Mouse (Mus musculus) cerebellum, postnatal 14 days (tissue): ENCODE data around the gene Gphn.
"Not testable (repeated sequence)": the region's sequence is repeated elsewhere in the genome, so short reads cannot be mapped to it uniquely, and the experiment has no call there.

Experiments used
- DNase-seq, 2 experiments: peaks; one replicate each; pipeline ENCODE4 v3.0.0; 2021; ENCODE audit warnings: mixed read lengths in 2 of 2

Gphn gene

DNA sequence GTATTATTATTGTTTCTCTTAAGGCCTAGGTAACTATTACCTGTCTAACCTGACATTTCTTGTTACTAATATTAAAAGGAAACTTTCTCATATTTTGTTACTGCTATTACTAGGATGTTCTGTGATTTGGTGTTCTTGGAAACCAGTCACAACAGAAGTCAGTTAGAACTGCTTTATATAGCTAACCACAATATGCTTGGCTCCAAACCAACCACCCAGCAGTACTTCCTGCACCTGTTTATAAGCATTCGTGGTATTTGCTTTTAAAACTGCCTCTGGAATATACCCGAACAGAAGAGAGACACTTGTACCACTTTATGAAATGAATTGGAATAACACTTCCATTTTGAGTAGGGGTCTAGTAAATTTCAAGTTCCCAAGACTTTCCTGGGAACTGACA lies 130.3 kb downstream of the Gphn start:
- DNase-seq = peak in 1 of 2 experiments; percentile 28

DNA sequence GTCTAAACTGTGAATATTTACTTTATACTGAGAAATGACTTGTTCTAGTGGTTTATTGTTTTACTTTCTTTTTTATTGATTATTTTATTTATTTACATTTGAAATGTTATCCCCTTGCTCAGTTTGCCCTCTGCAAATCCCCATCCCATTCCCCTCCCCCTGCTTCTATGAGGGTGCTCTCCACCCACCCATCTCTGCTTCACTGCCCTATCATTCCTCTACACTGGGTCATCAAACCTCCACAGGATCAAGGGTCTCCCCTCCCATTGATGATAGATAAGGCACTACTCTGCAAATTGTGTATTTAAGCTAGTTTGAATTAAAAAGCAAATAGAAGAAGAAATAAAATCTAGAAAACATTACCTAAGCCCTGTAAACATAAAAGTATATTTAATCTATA lies 163.1 kb downstream of the Gphn start:
- no peak for DNase-seq

DNA sequence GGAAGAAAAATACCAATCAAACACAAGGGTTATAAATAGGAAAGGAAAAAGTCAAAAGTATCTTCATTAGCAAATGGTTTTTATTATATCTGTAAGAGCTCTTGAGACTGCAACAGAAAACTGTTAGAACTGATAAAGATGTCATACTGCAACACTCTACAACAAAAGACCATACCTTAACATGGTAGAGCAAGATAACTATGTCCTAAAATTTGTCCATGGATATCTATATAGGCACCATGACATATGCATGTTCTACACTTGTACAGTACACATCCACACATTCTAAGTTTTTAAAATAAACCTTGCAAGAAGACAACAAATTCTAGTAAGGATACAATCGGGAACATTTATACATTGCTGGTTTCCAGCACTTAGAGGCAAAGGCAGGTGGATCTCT lies 169.1 kb downstream of the Gphn start:
- no peak for DNase-seq

DNA sequence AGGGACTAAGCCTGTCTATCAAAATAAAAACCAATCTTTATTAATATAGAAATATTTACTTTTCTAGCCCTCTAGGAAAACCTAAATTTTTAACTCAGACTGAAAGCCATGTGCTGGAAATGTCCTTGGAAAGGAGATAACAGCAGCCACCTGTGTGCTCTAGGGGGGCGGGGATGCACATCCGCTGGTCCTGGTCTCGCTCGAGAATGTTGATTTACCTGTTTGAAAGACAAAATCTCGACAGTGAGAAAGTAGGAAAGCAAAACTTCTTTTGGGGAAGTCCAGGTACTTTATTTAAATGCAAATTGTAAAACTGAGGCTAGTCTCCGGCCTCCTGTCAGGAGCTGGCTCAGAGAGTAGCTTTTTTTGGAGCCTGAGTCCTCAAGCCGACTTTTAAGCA lies 181.3 kb downstream of the Gphn start:
- DNase-seq = not testable (repeated sequence)

DNA sequence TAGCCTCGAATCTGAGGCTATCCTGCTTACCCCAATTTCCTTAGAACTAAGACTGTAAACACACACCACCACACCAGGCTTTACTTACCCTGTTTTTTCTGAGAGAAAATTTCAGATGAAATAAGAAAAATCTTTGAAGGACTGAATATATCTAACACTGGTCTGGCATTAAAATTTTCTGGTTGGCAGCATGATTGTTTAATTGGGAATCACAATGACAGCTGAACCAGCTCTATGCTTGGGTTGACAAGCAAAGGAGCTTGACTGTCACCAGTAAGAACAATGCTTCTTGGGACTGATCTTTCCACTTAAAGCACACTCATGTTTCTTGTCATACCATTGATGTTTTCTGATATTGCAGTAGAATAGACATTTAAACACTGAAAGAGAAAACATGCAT lies 296.0 kb downstream of the Gphn start:
- DNase-seq = no peak

DNA sequence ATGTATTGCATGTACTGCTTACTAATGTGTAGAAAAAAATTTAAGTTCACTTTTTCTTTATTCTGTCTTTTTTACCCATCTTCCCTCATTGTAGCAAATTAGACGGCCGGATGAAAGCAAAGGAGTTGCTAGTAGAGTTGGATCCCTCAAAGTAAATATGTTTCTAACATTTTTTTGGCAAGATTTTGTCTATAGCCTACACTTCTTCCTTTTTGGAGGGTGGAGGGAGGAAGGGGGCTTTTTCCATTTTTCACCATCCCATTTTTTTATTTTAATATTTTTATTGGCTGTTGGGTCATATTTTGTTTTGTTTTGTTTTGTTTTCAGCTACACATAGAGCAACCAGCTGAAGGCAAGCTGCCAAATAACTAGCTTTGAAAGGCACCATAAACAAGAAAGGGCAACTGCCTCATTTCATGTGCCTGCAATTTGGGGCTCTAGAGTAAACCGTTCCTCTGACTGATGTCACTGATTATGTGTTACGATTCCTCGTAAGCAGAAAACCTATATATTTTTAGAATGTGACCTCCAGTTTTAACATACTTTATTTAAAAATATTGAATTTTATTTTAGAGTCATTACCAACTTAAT lies 296.7 kb downstream of the Gphn start:
- DNase-seq = peak in 1 of 2 experiments; percentile 5

DNA sequence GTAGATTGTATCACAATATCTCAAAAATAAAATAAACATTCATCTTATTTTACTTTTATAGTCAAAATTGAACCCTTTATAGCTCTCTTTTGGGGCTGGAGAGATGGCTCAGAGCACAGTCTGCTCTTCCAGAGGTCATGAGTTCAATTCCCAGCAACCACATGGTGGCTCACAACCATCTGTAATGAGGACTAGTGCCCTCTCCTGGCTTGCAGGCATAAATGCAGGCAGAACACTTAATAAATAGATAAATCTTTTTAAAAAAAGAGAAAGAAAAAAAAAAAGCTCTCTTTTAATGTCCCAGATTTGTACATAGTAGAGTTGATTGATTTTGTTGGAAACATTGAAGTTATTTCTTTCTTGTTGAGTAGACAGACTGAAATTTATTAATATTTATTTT lies 311.4 kb downstream of the Gphn start:
- DNase-seq = not testable (repeated sequence)

DNA sequence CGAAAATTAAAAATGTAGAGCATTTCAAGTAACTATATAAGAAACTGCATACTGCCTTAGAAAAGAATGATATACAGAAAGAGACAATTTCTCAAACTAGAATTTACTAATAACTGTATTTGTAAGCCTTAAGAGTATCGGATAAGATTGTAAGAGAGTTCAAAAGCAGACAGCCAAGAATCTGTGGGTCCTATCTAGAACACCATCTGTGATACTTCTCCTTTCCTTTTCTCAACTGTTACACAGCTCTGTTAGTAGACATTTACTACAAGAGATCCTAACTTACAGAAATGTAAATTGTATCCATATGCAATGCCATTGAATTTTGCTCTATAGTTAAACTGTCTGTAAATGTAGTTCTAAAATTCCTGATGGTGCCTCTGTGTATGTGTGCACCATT lies 324.7 kb downstream of the Gphn start:
- no peak for DNase-seq

DNA sequence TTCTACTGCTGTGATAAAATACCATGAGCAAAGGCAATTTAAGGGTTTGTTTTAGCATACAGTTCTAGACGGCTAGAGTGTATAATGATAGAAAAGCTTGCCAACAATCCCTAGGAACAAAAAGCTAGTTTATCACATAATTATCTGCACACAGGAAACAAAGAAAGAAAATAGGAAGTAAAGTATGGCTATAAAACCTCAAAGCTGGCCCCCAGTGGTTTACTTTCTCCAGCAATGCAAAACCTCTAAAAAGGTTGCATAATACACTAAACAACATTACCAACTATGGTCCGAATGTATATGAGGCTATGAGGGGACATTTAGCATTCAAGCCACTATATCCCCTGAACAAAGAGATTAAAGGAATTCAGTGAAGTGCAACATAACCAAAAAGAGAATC lies 405.6 kb downstream of the Gphn start:
- no peak for DNase-seq

DNA sequence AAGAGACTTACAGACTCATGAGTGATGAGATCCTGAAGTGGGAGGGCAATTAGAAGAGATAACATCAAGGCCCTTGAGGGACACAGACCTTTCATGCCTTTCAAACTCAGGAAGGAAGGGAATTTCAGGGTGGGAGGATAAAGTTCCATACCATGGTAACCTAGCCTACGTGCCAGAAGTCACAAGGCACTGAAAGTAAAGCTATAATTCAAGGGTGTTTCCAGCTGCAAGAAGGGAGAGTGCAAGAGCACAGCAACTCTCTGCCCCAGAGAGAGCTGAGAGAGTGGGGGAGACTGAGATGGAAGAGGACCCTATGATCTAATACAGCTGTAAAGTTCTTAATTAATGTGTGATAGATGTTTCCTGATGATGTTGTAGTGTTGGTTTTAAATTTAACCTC lies 413.3 kb downstream of the Gphn start:
- no peak for DNase-seq

DNA sequence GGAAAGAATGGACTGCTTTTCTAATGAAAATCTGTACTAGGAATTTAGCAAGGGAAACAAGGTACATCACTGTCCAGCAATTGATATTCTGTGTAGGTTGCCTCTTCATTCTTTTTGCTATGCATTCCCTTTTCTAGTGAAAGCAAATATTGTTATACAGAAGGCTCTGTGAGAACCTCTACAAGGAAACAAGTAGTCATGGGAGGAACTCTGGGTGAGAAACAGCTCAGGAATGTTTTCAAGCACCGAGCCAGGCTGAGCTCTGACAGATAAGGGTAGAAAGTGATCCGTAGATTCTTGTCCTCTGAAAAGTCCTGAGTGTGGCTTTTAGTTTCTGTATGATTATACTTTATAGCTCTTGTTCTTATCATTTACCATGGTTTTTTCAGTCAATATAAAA lies 413.9 kb downstream of the Gphn start:
- no peak for DNase-seq

DNA sequence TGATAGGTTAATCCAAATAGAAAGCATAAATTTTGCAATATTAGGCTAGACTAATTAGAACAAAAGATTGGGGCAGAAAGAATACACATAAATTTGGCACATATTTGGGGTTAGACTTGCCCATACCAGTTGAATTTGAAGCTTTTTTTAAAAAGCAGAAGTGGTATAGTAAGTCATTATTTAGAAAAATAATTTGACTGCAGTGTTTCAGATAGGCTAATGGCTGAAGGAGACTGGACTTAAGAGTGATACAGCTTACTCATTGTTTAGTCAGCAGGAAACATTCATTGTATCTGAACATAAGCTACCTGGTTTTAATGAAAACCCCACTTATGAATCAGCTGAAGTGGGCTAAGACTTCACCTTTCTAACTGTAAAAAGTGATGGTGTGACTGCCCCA lies 415.0 kb downstream of the Gphn start:
- no peak for DNase-seq

DNA sequence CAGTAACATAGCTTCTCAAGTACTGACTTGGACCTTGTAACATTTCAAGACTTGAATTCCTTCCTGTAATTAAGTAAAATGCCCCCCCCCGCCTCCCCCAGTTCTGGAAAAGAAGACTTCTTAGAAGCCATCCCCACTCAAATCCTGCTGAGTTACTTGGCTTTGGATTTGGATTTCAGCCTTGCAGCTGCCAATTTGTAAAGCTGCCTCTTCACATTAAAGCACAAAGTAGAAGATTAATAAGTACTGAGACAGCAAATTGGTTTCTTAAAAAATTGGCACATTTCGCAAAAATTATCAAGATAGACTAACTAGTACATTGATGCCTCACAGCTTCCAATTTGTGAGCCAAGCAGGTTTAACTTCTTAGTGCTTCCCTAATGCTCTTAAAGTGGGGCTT lies 417.5 kb downstream of the Gphn start:
- DNase-seq = peak in 1 of 2 experiments; percentile 24

DNA sequence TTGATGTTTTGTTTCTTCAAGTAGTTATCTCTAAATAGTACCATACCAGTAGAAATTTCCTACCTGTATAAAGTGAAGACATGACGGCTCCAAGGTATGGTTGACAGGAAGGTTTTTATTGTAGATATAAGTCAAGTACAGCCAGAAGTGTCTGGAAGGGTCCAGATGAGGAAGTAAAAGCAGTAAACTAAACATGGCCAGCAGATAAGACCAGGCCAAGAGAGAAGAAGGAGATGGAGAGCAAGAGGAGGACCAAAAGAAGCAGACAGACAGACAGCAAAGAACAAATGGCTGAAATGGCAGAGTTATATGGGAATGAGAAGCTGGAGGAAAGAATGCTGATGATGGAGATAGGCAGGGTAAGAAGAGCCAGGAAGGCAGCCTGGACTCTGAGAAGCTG lies 419.1 kb downstream of the Gphn start:
- no peak for DNase-seq

DNA sequence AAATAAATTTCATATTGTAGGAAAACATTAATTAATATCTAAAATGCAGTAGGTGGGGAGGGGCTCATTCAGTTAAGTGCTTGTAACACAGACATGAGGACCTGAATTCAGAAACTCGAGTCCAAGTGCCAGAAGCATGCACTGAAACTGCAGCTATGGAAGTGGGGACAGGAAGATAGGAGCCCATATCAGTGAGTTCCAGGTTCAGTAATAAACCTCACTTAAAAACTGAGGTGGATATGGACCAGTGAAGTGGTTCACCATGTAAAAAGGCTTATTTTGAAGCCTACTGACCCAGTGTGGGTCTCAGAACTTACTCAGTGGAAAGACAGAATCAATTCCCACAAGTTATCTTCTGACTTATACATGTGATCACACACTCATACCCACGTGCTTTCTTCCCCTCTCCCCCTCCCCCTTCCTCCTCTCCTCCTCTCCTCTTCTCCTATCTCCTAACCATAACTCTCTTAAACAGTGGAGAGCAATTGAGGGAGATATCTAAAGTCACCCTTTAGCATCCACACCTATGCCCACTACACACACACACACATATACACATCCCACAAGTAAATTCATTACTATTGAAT lies 433.6 kb downstream of the Gphn start:
- no peak for DNase-seq

DNA sequence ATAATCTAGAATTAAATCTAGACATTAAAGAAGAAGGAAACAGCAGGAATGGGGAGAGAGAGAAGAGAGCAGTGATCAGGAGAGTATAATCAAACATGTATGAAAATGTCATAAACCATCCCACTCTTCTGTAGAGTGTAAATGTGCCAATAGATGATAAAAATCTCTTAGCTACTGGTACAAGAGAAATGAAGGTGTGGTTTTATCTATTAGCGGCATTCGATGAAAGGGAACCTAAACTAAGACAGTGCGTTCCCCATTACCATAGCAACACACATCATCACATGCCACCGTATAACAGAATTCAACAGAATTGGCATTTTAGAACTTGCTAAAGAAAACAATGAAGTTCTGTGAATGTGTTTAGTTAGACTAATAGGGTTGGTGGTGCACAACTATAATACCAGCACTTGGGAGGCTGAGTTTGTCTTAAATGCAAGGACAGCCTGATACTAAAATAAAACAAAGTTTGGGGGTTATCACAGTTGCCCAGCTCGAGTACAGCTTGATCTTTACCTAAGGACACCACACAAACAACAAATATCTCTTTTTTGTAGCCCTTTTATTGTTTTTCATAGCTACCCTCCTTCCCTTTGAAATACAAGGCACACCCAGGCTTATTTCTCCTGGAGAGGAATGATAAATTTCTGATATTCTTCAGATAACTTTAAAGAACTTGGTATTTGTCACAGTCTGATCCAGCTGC lies 452.1 kb downstream of the Gphn start:
- DNase-seq = no peak

DNA sequence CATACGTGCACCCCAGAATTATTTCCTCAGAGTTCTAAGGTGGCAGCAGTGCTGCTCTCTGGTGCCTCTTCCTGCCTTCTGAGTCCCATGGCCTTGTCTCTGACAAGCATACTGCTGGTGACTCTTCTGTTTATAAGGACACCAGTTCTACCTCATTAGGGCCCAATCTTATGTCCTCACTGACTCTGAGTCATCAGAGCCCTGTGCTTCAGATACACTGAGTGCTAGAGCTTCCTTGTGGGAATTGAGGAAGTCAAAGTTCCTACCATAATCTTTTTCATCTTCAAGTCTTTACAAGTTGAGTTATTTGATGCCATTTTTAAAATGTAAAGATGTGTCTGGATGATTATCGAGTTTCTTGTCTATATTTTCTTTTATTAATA lies 452.6 kb downstream of the Gphn start:
- DNase-seq = no peak

DNA sequence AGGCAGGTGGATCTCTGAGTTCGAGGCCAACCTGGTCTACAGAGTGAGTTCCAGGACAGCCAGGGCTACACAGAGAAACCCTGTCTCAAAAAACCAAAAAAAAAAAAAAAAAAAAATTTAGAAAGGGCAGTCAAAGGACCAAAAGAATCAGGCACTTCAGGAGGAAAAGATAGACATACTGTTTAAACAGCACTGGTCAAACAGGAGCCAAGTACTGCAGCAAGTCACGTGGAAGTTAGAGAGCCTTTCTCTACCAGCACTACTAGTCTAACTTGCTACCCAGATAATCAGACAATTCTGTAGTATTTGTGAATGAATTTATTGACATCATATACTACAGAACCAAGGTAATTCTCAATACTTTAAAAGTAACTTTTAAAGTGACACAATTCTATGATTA lies 454.9 kb downstream of the Gphn start:
- DNase-seq = no peak

DNA sequence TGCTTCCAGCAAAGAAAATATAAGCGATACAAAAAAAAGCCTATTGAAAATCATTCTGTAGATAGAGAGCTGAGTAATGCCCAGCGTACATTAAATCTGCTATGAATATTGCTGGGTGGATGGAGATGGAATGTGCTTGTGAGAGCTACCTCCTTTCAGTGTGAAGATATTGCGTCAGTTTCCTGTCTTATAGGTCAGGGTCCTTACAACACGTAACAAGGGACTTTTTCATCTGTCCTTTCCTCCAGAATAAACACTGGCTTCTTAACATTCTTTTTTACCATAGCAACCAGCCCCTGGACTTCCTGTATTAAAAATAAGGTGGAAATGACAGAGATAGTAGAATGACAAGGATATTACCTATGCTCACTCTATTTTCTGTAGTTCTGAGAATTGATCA lies 456.1 kb downstream of the Gphn start:
- no peak for DNase-seq

DNA sequence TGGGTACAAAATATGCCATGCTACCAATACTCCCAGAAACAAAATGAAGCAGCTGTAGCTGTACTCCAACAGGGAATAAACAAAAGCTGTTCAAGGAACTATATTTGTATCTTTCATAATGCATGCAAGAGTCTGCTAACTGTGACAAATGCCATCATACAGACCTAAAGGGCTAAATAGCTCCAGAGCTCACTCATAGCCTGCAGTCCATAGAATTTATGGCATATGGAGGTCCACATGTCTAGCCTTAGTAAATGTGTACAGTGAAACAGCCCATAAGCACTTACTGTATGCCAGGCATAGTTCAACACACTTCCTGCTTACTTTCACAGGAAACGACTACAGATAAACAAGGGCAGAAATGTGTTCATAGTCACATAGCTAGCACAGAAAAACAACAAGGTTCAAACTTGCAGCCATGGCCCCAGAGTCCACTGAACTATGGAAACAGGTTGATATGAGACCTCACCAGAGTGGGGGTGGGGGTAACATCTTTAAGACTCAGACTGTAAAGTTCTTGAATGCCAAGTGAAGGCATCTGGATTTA lies 459.6 kb downstream of the Gphn start:
- DNase-seq = no peak

DNA sequence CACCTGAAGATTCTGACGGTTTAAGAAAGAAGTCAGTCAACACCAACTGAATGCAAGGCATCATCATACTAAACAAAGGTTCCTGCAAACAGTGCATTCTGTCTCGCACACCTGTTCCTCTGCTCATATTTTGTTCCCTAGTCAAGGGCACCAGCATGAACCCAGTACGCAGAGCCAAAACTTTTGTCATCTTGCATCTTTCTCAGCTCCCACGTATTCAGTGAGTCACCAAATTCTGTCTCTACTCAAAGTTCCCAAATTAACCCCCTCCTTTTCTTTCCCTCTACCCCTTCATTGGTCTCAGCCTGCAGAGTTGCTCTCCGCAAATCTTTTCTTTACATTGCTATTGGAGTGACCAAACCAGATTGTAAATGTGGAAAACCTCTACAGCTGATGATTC lies 462.7 kb downstream of the Gphn start:
- DNase-seq = no peak

DNA sequence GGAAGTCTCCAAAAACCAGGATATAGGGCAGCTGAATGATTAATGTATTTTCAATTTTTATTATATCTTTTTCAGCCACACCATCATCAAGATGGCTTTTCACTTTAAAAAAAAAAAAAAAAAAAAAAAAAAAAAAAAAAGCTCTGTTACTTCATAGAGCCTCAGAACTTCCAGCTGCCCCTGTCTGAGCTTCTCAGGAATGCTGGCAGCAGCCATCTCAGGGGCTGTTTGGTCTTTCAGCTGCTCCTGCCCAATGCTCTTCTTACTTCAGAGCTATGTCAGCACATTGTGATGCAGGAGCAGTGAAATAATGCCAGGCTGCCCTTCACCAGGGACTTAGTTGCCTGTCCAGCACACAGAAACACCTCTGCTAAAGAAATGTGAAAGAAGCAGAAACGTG lies 465.1 kb downstream of the Gphn start, which contains the start of gene Fam71d:
TSS of gene Fam71d (plus strand) at position 211 of the 400 bp plus-strand sequence.
- no peak for DNase-seq

DNA sequence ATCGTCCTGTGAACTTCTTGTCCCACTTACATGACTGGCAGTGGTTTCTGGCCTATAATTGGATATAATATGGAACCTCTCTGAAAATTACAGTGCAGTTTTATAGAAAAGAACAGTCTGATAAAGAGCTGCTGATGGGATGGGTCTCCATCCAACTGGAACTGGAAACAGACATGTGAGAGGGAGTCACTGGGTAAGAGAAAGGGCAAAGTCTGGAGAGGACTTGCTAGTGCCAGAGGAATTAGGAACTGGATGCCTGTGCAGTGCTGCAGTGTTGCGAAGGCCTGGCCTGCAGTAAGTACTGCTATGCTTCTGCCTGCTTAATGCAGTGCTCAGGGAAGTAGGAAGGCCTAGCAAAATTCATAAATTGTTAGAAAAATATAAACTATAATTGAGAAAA lies 467.1 kb downstream of the Gphn start:
- no peak for DNase-seq

DNA sequence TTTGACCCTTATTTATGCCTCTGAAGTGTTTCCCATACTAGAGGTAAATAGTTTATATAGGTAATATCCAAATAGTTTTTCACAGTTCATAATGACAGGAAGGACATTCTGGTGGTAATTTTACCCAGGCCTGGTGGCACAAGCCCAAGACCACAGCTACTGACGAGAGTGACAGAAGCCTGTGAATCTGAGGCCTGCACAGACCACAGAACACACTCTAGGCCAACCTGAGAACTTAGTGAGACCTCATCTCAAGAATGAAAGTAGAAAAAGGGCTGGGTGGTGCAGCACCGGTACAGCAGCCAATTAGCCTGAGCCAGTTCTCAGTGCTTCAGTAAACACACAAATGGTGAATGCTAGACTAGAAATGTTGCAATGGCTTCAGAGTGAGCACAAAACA lies 491.6 kb downstream of the Gphn start:
- DNase-seq = no peak
